Mouse (Mus musculus): ENCODE measurements at regions not wholly inside any gene's neighbourhood (a gene's known extent, or its start where the extent isn't known, plus 50 kb on each side); places are given as distances from the start of the nearest gene placed in this dataset.
"Not testable (repeated sequence)": the region's sequence is repeated elsewhere in the genome, so short reads cannot be mapped to it uniquely, and the experiment has no call there.

DNA sequence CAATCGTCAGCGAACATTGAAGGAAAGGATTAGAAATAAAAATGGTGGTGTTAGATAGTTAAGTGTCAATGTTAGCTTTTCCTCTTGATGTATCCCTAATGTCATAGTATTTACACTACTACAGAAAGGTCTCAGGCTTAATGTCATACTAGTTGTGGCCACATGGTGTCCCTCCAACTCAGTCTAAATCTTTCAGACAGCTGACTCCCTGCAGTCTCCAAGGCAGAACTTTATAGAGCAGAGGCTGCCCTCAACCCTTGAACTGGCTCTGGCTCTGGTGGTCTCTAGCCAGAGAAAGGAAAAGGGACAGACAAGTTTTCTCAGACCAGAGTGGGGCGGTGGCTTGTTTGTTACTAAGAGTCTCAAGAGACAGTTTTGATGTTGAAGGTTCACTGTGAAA lies 99.5 kb upstream of the Eif4g2 start:
- Histone ChIP-seq H3K36me3 (replicated peaks) (no peaks in the 10 kb centered on the region), H3K9me3 (no peaks in the 10 kb centered on the region), H3K4me3 (no peak overlapping the region), H3K4me1 (peaks cover 6% of the 10 kb centered on the region; the same call in 1 of the 2 replicates), H3K27ac (replicated peaks) (no peak overlapping the region), H3K27me3 (replicated peaks; ENCODE audit: low read depth, poor library complexity, severe bottlenecking) (no peaks in the 10 kb centered on the region)
- WGBS: 65% methylated on average over 3 of the region's 3 CpGs
- peak; percentile 43 for DNase-seq (ENCODE audit: low spot score)

GRCm38 (mm10) chr7:111179401-111180271 lies 96.8 kb upstream of the Eif4g2 start:
- no peaks in the 10 kb centered on the region for H3K27me3 ChIP-seq (replicated peaks; ENCODE audit: low read depth, poor library complexity, severe bottlenecking)
- peaks cover 4% of the 10 kb centered on the region; the same call in 1 of the 2 replicates for H3K4me1 ChIP-seq
- DNase-seq (ENCODE audit: low spot score): no peak
- H3K4me3 ChIP-seq: no peak overlapping the region
- peak overlapping the region; percentile 55 for H3K27ac ChIP-seq (replicated peaks)
- WGBS: 66% methylated on average over 7 of the region's 7 CpGs
- no peaks in the 10 kb centered on the region for H3K9me3 ChIP-seq
- H3K36me3 ChIP-seq (replicated peaks): no peaks in the 10 kb centered on the region

- no peaks in the 10 kb centered on the region for H3K36me3 ChIP-seq (replicated peaks)
- DNase-seq (ENCODE audit: low spot score): no peak
- WGBS: 88% methylated on average over 9 of the region's 9 CpGs
- H3K4me1 ChIP-seq: peaks cover 2% of the 10 kb centered on the region; the same call in 1 of the 2 replicates
- H3K27ac ChIP-seq (replicated peaks): no peak overlapping the region
- H3K4me3 ChIP-seq: no peak overlapping the region
- no peaks in the 10 kb centered on the region for H3K27me3 ChIP-seq (replicated peaks; ENCODE audit: low read depth, poor library complexity, severe bottlenecking)
- H3K9me3 ChIP-seq: no peaks in the 10 kb centered on the region
Measured at GRCm38 (mm10) chr7:111174393-111175124, 91.7 kb upstream of the Eif4g2 start.

DNA sequence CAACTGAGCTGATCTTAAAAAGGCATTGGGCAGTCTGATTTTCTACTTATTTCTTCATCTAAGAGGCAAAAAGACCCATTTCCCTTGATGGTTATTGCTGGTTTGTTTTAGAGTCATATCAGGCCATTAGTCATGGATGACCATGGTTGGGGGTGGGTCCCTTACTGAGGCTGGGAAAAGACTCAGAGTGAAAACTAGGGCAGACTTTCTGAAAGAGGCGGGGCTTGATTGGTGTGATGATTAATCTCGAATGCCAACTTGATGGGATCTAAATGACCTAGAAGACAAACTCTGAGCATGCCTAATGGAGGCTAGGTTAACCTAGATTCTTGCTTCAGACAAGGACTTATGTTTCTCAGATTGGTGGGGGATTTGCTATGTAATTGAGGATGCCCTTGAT lies 89.2 kb upstream of the Eif4g2 start:
- WGBS: 85% methylated on average over 2 of the region's 2 CpGs
- Histone ChIP-seq H3K27ac (replicated peaks) (no peak overlapping the region), H3K36me3 (replicated peaks) (no peaks in the 10 kb centered on the region), H3K27me3 (replicated peaks; ENCODE audit: low read depth, poor library complexity, severe bottlenecking) (no peaks in the 10 kb centered on the region), H3K4me1 (no peaks in the 10 kb centered on the region), H3K4me3 (no peak overlapping the region), H3K9me3 (no peaks in the 10 kb centered on the region)
- no peak for DNase-seq (ENCODE audit: low spot score)

DNA sequence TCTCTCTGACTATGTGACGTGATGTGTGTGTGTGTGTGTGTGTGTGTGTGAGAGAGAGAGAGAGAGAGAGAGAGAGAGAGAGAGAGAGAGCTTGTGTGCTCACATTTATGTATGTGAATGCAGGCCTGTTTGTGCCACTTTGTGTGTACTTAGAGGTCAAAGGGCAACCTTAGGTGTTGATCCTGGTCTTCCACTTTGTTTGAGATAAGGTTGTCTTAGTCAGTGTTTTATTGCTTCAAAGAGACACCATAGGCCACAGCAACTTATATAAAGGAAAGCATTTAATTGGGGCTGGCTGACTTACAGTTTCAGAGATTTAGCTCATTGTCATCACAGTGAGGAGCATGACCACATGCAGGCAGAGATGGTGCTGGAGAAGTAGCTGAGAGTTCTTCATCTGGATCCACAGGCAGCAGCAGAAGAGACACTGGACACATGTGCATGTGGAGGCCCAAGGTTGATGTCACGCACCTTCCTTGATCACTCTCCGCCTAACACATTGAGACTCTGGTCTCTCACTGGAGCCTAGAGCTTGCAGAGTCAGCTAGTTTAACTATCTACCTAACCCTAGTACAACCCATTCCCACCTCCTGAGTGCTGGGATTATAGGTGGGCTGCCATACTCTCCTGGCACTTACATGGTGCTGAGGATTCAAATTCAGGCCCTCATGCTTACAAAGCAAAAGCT lies 85.9 kb upstream of the Eif4g2 start:
- H3K27me3 ChIP-seq (replicated peaks; ENCODE audit: low read depth, poor library complexity, severe bottlenecking); H3K27ac ChIP-seq (replicated peaks); H3K4me1 ChIP-seq; H3K9me3 ChIP-seq; DNase-seq (ENCODE audit: low spot score); H3K36me3 ChIP-seq (replicated peaks); H3K4me3 ChIP-seq: not testable (repeated sequence)
- WGBS: 94% methylated on average over 3 of the region's 3 CpGs

GRCm38 (mm10) chr7:111164994-111165393 lies 82.2 kb upstream of the Eif4g2 start:
- no peaks in the 10 kb centered on the region for H3K36me3 ChIP-seq (replicated peaks)
- no peak overlapping the region for H3K27ac ChIP-seq (replicated peaks)
- DNase-seq (ENCODE audit: low spot score): no peak
- 82% methylated on average over 3 of the region's 3 CpGs for WGBS
- H3K4me3 ChIP-seq: no peak overlapping the region
- no peaks in the 10 kb centered on the region for H3K4me1 ChIP-seq
- H3K27me3 ChIP-seq (replicated peaks; ENCODE audit: low read depth, poor library complexity, severe bottlenecking): no peaks in the 10 kb centered on the region
- no peaks in the 10 kb centered on the region for H3K9me3 ChIP-seq

GRCm38 (mm10) chr7:111164276-111164675 lies 81.4 kb upstream of the Eif4g2 start:
- Histone ChIP-seq H3K36me3 (replicated peaks) (no peaks in the 10 kb centered on the region), H3K27me3 (replicated peaks; ENCODE audit: low read depth, poor library complexity, severe bottlenecking) (no peaks in the 10 kb centered on the region), H3K9me3 (no peaks in the 10 kb centered on the region), H3K4me3 (no peak overlapping the region), H3K4me1 (no peaks in the 10 kb centered on the region), H3K27ac (replicated peaks) (no peak overlapping the region)
- WGBS: 86% methylated on average over 3 of the region's 3 CpGs
- DNase-seq (ENCODE audit: low spot score): no peak

DNA sequence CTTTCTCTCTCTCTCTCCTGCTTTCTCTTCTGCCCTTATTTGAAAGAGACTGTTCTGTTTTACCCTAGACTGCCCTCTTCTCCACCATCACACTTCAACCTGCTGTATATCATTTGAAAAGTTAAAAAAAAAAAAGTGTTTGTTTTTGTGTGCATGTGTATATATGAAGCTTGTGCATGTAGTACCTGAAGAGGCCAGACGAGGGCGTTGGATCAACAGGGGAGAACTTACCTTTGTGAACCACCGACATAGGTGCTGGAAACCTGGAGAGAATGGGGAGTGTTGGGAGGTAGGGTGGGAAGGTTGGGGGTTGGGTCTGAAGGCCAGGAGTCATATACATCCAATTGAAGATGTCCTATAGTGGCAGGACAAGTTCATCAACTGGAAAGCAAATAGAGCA lies 81.0 kb upstream of the Eif4g2 start:
- no peaks in the 10 kb centered on the region for H3K9me3 ChIP-seq
- H3K27me3 ChIP-seq (replicated peaks; ENCODE audit: low read depth, poor library complexity, severe bottlenecking): no peaks in the 10 kb centered on the region
- H3K4me1 ChIP-seq: no peaks in the 10 kb centered on the region
- H3K4me3 ChIP-seq: no peak overlapping the region
- H3K27ac ChIP-seq (replicated peaks): no peak overlapping the region
- 51% methylated on average over 3 of the region's 3 CpGs for WGBS
- DNase-seq (ENCODE audit: low spot score): no peak
- no peaks in the 10 kb centered on the region for H3K36me3 ChIP-seq (replicated peaks)

GRCm38 (mm10) chr7:111163321-111163720 lies 80.5 kb upstream of the Eif4g2 start:
- WGBS: 72% methylated on average over 8 of the region's 8 CpGs
- DNase-seq (ENCODE audit: low spot score): no peak
- H3K36me3 ChIP-seq (replicated peaks): no peaks in the 10 kb centered on the region
- no peaks in the 10 kb centered on the region for H3K9me3 ChIP-seq
- no peak overlapping the region for H3K4me3 ChIP-seq
- no peaks in the 10 kb centered on the region for H3K27me3 ChIP-seq (replicated peaks; ENCODE audit: low read depth, poor library complexity, severe bottlenecking)
- no peak overlapping the region for H3K27ac ChIP-seq (replicated peaks)
- no peaks in the 10 kb centered on the region for H3K4me1 ChIP-seq

DNA sequence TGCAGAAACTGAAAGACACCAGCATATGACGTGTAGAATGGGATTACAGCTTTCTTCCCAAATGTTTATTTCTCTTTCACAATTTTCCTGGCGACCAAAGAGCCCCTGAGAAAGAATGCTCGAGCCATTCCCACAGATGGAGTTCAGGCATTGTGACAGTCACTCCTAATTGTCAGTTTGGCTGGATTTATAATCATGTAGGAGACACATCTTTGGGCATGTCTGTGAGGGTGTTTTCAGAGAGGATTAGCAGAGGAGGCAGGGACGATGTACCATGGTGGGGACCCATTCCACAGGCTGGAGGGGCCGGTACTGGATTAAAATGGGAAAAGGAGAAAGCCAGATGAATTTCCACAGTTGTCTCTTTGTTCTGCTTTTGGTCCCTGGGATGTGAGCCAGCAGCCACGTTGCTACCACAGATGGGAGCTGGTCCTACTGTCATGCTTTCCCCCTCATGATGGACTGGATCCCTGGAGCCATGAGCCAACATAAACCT lies 76.0 kb upstream of the Eif4g2 start:
- no peaks in the 10 kb centered on the region for H3K36me3 ChIP-seq (replicated peaks)
- 73% methylated on average over 6 of the region's 6 CpGs for WGBS
- H3K27me3 ChIP-seq (replicated peaks; ENCODE audit: low read depth, poor library complexity, severe bottlenecking): no peaks in the 10 kb centered on the region
- H3K4me3 ChIP-seq: no peak overlapping the region
- H3K4me1 ChIP-seq: peaks cover 24% of the 10 kb centered on the region
- H3K27ac ChIP-seq (replicated peaks): no peak overlapping the region
- no peak for DNase-seq (ENCODE audit: low spot score)
- no peaks in the 10 kb centered on the region for H3K9me3 ChIP-seq

GRCm38 (mm10) chr7:111157754-111158325 lies 75.0 kb upstream of the Eif4g2 start:
- no peak overlapping the region for H3K4me3 ChIP-seq
- peak overlapping the region; percentile 48; the same call in 1 of the 2 replicates for H3K27ac ChIP-seq (replicated peaks)
- no peaks in the 10 kb centered on the region for H3K27me3 ChIP-seq (replicated peaks; ENCODE audit: low read depth, poor library complexity, severe bottlenecking)
- no peaks in the 10 kb centered on the region for H3K9me3 ChIP-seq
- no peaks in the 10 kb centered on the region for H3K36me3 ChIP-seq (replicated peaks)
- no peak for DNase-seq (ENCODE audit: low spot score)
- peaks cover 24% of the 10 kb centered on the region for H3K4me1 ChIP-seq
- 49% methylated on average over 9 of the region's 9 CpGs for WGBS

DNA sequence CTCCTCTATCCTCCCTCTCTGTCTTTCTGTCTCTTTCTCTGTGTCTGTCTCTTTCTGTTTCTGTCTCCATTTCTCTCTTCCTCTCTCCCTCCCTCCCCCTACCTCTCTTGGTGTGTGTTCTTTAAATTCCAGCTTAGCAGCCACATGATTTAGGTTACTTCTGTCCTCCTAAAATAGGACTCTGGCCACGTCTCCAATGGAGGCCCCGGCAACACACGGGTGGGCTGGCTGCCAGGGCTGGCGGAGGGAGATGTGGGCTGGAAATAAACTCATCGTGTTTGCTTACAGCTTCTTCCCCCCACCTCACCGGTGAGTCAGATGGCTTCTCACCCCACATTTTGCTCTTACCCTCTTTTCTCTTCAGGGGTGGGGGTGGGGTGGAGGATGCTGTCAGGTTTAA lies 74.5 kb upstream of the Eif4g2 start:
- WGBS: 58% methylated on average over 6 of the region's 6 CpGs
- Histone ChIP-seq H3K4me3 (no peak overlapping the region), H3K36me3 (replicated peaks) (no peaks in the 10 kb centered on the region), H3K9me3 (no peaks in the 10 kb centered on the region), H3K27me3 (replicated peaks; ENCODE audit: low read depth, poor library complexity, severe bottlenecking) (no peaks in the 10 kb centered on the region), H3K4me1 (peaks cover 24% of the 10 kb centered on the region), H3K27ac (replicated peaks) (peak overlapping the region; percentile 72)
- peak; percentile 23 for DNase-seq (ENCODE audit: low spot score)
